Mouse (Mus musculus) liver, postnatal 0 days (tissue): Measurements from ENCODE around the gene Nf2. TPM values are rescaled to one million over a fixed set of nuclear protein-coding genes. Genes with fewer than 3 reads are reported as not detected.

Experiments
- ATAC-seq: fragments of 200-750 bp; cut with Nextera tagmentation; 2 replicates; pipeline ENCODE4 v1.8.0; 2017; ENCODE audit warnings: mild to moderate bottlenecking, moderate library complexity
- DNase-seq: peaks from one replicate; pipeline ENCODE4 v3.0.0-alpha.2; 2016
- H3K27ac ChIP-seq: fragments of 300-500 bp; sonication (generic); 2 replicates; pipeline ENCODE4 v1.5.1; 2014; ENCODE audit warnings: antibody characterized with exemption, moderate library complexity, mild to moderate bottlenecking, low read depth
- H3K27me3 ChIP-seq: fragments of 300-500 bp; sonication (generic); 2 replicates; pipeline ENCODE4 v1.6.1; 2014; ENCODE audit warnings: low read length, control low read depth, mixed read lengths; ENCODE audit not compliant: insufficient read depth
- H3K36me3 ChIP-seq: fragments of 300-500 bp; sonication (generic); replicated peaks from 2 replicates; pipeline ENCODE4 v1.6.1; 2014; ENCODE audit warnings: mild to moderate bottlenecking, control low read depth, low read length, moderate library complexity, mixed read lengths; ENCODE audit not compliant: insufficient read depth
- H3K4me1 ChIP-seq: fragments of 300-500 bp; sonication (generic); 2 replicates; pipeline ENCODE4 v1.6.1; 2014; ENCODE audit warnings: antibody characterized with exemption, mild to moderate bottlenecking, control low read depth; ENCODE audit not compliant: insufficient read depth
- H3K4me2 ChIP-seq: fragments of 300-500 bp; sonication (generic); 2 replicates; pipeline ENCODE4 v1.6.1; 2014; ENCODE audit warnings: low read depth, mild to moderate bottlenecking, low read length, moderate library complexity, mixed read lengths
- H3K4me3 ChIP-seq: fragments of 300-500 bp; sonication (generic); 2 replicates; pipeline ENCODE4 v1.5.1; 2014; ENCODE audit warnings: low read depth, low read length
- H3K9ac ChIP-seq: fragments of 300-500 bp; sonication (generic); replicated peaks from 2 replicates; pipeline ENCODE4 v1.6.1; 2014; ENCODE audit warnings: mild to moderate bottlenecking, moderate library complexity
- H3K9me3 ChIP-seq: fragments of 300-500 bp; sonication (generic); 2 replicates; pipeline ENCODE4 v1.6.1; 2016; ENCODE audit warnings: mild to moderate bottlenecking, control low read depth, low read length, mixed read lengths
- CTCF ChIP-seq: sonication (generic); IDR thresholded peaks from 2 replicates; pipeline ENCODE4 v1.5.1; 2016; ENCODE audit warnings: antibody characterized with exemption, low read depth
- EP300 ChIP-seq: IDR thresholded peaks from 2 replicates; pipeline ENCODE4 v1.6.1; 2016; ENCODE audit warnings: antibody characterized with exemption, low read depth, mild to moderate bottlenecking
- WGBS: fragments of 180-500 bp; shearing (Covaris S2); extraction: QIAGEN DNeasy Blood & Tissue Kit; methylation state at CpG from one replicate; pipeline ENCODE4 v1.1.7; 2014; ENCODE audit not compliant: insufficient replicate concordance; 5-methylcytosine and 5-hydroxymethylcytosine counted together
- microRNA-seq: library from miRNA; unstranded; fragments of <30 nt; microRNA quantifications from one replicate; pipeline ENCODE4, GENCODE M21; 2016
- polyA plus RNA-seq: library from polyadenylated mRNA; unstranded; fragments of >200 nt; fragmentation: Nextera tagmentation; extraction: Ambion mirVana; gene quantifications from 2 replicates; pipeline ENCODE4 v1.2.1, GENCODE M21; 2015

The Nf2 gene
- polyA plus RNA-seq, 1 experiment from 2014 or later: 7.9 TPM

GRCm38 (mm10) chr11:4721728-4722127 is 127.6 kb downstream of the Nf2 start:
- WGBS: 87% methylated on average over 8 of the region's 8 CpGs
- TF ChIP-seq EP300 (no peak), CTCF (no peak)

GRCm38 (mm10) chr11:4720900-4721580 is 128.3 kb downstream of the Nf2 start:
- H3K4me2 ChIP-seq: no peak overlapping the region
- H3K4me1 ChIP-seq: no peaks in the 10 kb centered on the region
- H3K9ac ChIP-seq: no peak overlapping the region
- peaks cover 4% of the 10 kb centered on the region; the same call in 1 of the 2 replicates for H3K36me3 ChIP-seq
- H3K4me3 ChIP-seq: no peak overlapping the region
- no peaks in the 10 kb centered on the region for H3K27me3 ChIP-seq
- H3K9me3 ChIP-seq: no peaks in the 10 kb centered on the region
- 70% methylated on average over 7 of the region's 7 CpGs for WGBS
- H3K27ac ChIP-seq: no peak overlapping the region
- TF ChIP-seq EP300 (no peak), CTCF (no peak)
- DNase-seq (no peak), ATAC-seq (no peak)

More at GRCm38 (mm10) chr11:4721728-4722127, 127.6 kb downstream of the Nf2 start:
- Histone ChIP-seq H3K4me2 (no peak overlapping the region), H3K27me3 (no peaks in the 10 kb centered on the region), H3K4me1 (no peaks in the 10 kb centered on the region), H3K36me3 (peaks cover 4% of the 10 kb centered on the region; the same call in 1 of the 2 replicates), H3K9me3 (no peaks in the 10 kb centered on the region), H3K27ac (no peak overlapping the region), H3K9ac (no peak overlapping the region), H3K4me3 (no peak overlapping the region)
- no peak for DNase-seq
- no peak for ATAC-seq

DNA sequence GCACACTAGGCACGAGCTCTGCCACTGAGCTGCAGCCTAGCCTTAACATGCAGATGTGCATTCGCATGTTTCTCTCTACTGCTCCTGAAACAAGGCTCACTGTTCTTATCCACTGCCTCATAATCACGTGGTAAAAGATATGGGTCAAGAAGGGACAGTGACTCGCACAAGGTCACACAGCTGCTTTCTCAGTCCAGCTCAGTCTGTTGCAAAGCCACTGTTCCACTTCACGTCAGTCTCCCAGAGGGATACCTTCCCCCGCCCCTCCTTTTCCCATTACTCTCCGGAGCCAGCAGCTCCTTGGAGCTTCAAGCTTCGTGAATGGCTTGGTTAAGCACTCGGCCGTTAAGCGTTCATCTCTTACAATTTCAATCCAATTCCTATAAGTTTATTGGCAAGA is 128.9 kb downstream of the Nf2 start:
- no peaks in the 10 kb centered on the region for H3K4me1 ChIP-seq
- H3K36me3 ChIP-seq: peaks cover 4% of the 10 kb centered on the region; the same call in 1 of the 2 replicates
- H3K4me3 ChIP-seq: no peak overlapping the region
- TF ChIP-seq EP300: no peak
- no peak for TF ChIP-seq CTCF
- no peaks in the 10 kb centered on the region for H3K9me3 ChIP-seq
- no peak overlapping the region for H3K9ac ChIP-seq
- no peaks in the 10 kb centered on the region for H3K27me3 ChIP-seq
- 71% methylated on average over 11 of the region's 11 CpGs for WGBS
- ATAC-seq: no peak
- H3K4me2 ChIP-seq: no peak overlapping the region
- H3K27ac ChIP-seq: no peak overlapping the region
- no peak for DNase-seq

GRCm38 (mm10) chr11:4719961-4720360 is 129.4 kb downstream of the Nf2 start:
- Histone ChIP-seq H3K27ac (no peak overlapping the region), H3K9ac (no peak overlapping the region), H3K27me3 (no peaks in the 10 kb centered on the region), H3K9me3 (no peaks in the 10 kb centered on the region), H3K4me3 (no peak overlapping the region), H3K4me2 (no peak overlapping the region), H3K4me1 (no peaks in the 10 kb centered on the region), H3K36me3 (peaks cover 4% of the 10 kb centered on the region; the same call in 1 of the 2 replicates)
- DNase-seq (no peak), ATAC-seq (no peak)
- WGBS: 84% methylated on average over 9 of the region's 9 CpGs
- TF ChIP-seq EP300 (no peak), CTCF (no peak)

- Histone ChIP-seq H3K27me3 (no peaks in the 10 kb centered on the region), H3K4me2 (no peak overlapping the region), H3K36me3 (peaks cover 4% of the 10 kb centered on the region; the same call in 1 of the 2 replicates), H3K4me3 (no peak overlapping the region), H3K9me3 (no peaks in the 10 kb centered on the region), H3K9ac (no peak overlapping the region), H3K27ac (no peak overlapping the region), H3K4me1 (no peaks in the 10 kb centered on the region)
- DNase-seq: no peak
- no peak for ATAC-seq
- WGBS: 74% methylated on average over 5 of the region's 5 CpGs
- TF ChIP-seq EP300 (no peak), CTCF (no peak)
Measured at GRCm38 (mm10) chr11:4718548-4718947, 130.8 kb downstream of the Nf2 start.

DNA sequence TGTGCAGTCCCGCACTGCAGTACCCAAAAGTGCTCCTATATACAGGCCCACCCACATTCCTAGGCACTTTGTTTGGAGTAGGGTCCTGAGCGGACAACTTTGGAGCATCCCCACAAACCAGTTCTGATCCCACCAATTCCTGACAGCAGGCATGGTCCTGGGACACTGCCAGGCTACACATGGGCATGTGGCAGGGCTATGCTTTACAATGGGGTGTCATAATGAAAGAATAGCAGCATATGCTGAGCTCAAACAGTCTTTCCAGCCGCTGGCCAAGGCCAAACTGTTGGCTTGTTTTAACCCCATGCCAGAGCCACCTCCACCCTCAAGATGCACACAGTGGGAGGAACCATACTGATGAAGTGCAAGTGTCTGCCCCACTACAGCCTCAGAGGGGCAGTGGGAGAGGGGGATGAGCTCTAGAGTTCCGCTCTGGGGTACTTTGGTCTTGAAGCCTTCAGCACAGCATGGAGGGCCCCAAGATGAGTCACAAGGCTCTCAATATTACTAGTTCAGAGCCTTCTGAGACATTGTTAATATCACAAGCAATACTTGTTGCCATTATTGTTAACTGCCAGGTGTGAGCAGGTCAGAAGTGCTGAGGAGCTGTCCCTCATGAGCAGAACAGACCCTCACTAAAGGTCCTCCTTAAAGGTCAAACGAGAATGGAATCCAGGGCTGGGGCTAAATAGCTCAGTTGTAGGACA is 132.7 kb downstream of the Nf2 start:
- 86% methylated on average over 5 of the region's 5 CpGs for WGBS
- Histone ChIP-seq H3K9me3 (no peaks in the 10 kb centered on the region), H3K9ac (no peak overlapping the region; the same call in 1 of the 2 replicates), H3K4me3 (no peak overlapping the region), H3K4me1 (no peaks in the 10 kb centered on the region), H3K27ac (no peak overlapping the region), H3K36me3 (no peaks in the 10 kb centered on the region), H3K4me2 (no peak overlapping the region), H3K27me3 (no peaks in the 10 kb centered on the region)
- no peak for ATAC-seq
- TF ChIP-seq EP300 (no peak), CTCF (no peak)
- no peak for DNase-seq

Small RNA genes within 50 kb of the gene (microRNA-seq; reads per million reads assigned to microRNA genes)
- 1.6 reads per million for gene Mir6918

Other genes starting within 250 kb of the Nf2 start
- gene Gm11032, start 229.5 kb downstream of the Nf2 start, polyA plus RNA-seq: not detected in 2 replicates
- 9.5 and 9.7 TPM in 2 replicates for gene Ascc2, start 211.8 kb downstream of the Nf2 start, polyA plus RNA-seq
- 1,070 and 1,167 TPM in 2 replicates for gene Uqcr10, start 145.2 kb downstream of the Nf2 start, polyA plus RNA-seq
- gene Zmat5, start 144.9 kb downstream of the Nf2 start, polyA plus RNA-seq: 18.6 and 19.2 TPM in 2 replicates
- gene Cabp7, start 102.8 kb downstream of the Nf2 start, polyA plus RNA-seq: 0.06 and 0.07 TPM in 2 replicates
- 135 and 136 TPM in 2 replicates for gene Nipsnap1, start 24.4 kb upstream of the Nf2 start, polyA plus RNA-seq
- 7.8 and 8.3 TPM in 2 replicates for gene Thoc5, start 45.8 kb upstream of the Nf2 start, polyA plus RNA-seq
- 0.16 and 0.18 TPM in 2 replicates for gene Nefh, start 98.5 kb upstream of the Nf2 start, polyA plus RNA-seq
- 40.7 and 46.3 TPM in 2 replicates for gene Ap1b1, start 137.3 kb upstream of the Nf2 start, polyA plus RNA-seq
- 0.58 and 0.66 TPM in 2 replicates for gene Rasl10a, start 208.6 kb upstream of the Nf2 start, polyA plus RNA-seq
- gene Gas2l1, start 215.8 kb upstream of the Nf2 start, polyA plus RNA-seq: 14.9 TPM in 2 replicates
- 14.4 and 14.9 TPM in 2 replicates for gene Rhbdd3, start 249.4 kb upstream of the Nf2 start, polyA plus RNA-seq
- gene Ewsr1, start 249.7 kb upstream of the Nf2 start, polyA plus RNA-seq: 146 and 157 TPM in 2 replicates